Mouse (Mus musculus) lung, postnatal 0 days (tissue): ENCODE results near the gene Prcc. TPM values are rescaled to one million over a fixed set of nuclear protein-coding genes. Genes with fewer than 3 reads are reported as not detected.

Source experiments
- ATAC-seq: fragments of 200-750 bp; cut with Nextera tagmentation; 2 replicates; pipeline ENCODE4 v1.8.0; 2017; ENCODE audit warnings: moderate library complexity
- DNase-seq: peaks from one replicate; pipeline ENCODE4 v3.0.0-alpha.2; 2016; ENCODE audit warnings: low spot score
- H3K27ac ChIP-seq: fragments of 300-500 bp; sonication (generic); 2 replicates; pipeline ENCODE4 v1.5.1; 2014; ENCODE audit warnings: antibody characterized with exemption, mild to moderate bottlenecking, low read length, mixed read lengths
- H3K27me3 ChIP-seq: fragments of 300-500 bp; sonication (generic); replicated peaks from 2 replicates; pipeline ENCODE4 v1.6.1; 2014; ENCODE audit warnings: low read length, mixed read lengths; ENCODE audit not compliant: insufficient read depth
- H3K36me3 ChIP-seq: fragments of 300-500 bp; sonication (generic); 2 replicates; pipeline ENCODE4 v1.6.1; 2014; ENCODE audit warnings: low read length, mixed read lengths; ENCODE audit not compliant: insufficient read depth
- H3K4me1 ChIP-seq: fragments of 300-500 bp; sonication (generic); 2 replicates; pipeline ENCODE4 v1.6.1; 2014; ENCODE audit warnings: antibody characterized with exemption, low read depth, low read length, mixed read lengths; ENCODE audit not compliant: insufficient read depth
- H3K4me2 ChIP-seq: fragments of 300-500 bp; sonication (generic); replicated peaks from 2 replicates; pipeline ENCODE4 v1.6.1; 2014; ENCODE audit warnings: low read depth, mild to moderate bottlenecking, low read length, moderate library complexity, mixed read lengths
- H3K4me3 ChIP-seq: fragments of 300-500 bp; sonication (generic); 2 replicates; pipeline ENCODE4 v1.5.1; 2014; ENCODE audit warnings: low read depth, low read length
- H3K9ac ChIP-seq: fragments of 300-500 bp; sonication (generic); replicated peaks from 2 replicates; pipeline ENCODE4 v1.6.1; 2014; ENCODE audit warnings: low read depth, mild to moderate bottlenecking
- H3K9me3 ChIP-seq: fragments of 300-500 bp; sonication (generic); 2 replicates; pipeline ENCODE4 v1.6.1; 2016; ENCODE audit warnings: low read length, mixed read lengths
- CTCF ChIP-seq: IDR thresholded peaks from 2 replicates; pipeline ENCODE4 v1.5.1; 2016; ENCODE audit warnings: antibody characterized with exemption, mild to moderate bottlenecking
- EP300 ChIP-seq: IDR thresholded peaks from 2 replicates; pipeline ENCODE4 v1.6.1; 2016; ENCODE audit warnings: antibody characterized with exemption, mild to moderate bottlenecking, control low read depth
- WGBS: fragments of 180-500 bp; shearing (Covaris S2); extraction: QIAGEN DNeasy Blood & Tissue Kit; methylation state at CpG from one replicate; pipeline ENCODE4 v1.1.7; 2014; 5-methylcytosine and 5-hydroxymethylcytosine counted together
- polyA plus RNA-seq: library from polyadenylated mRNA; unstranded; fragments of >200 nt; fragmentation: Nextera tagmentation; extraction: Ambion mirVana; gene quantifications from 2 replicates; pipeline ENCODE4 v1.2.1, GENCODE M21; 2015

The Prcc gene
- polyA plus RNA-seq, 1 experiment from 2014 or later: 9.8 TPM

- Histone ChIP-seq H3K27me3 (no peaks in the 10 kb centered on the region), H3K4me1 (peaks cover 16% of the 10 kb centered on the region; the same call in 1 of the 2 replicates), H3K27ac (no peak overlapping the region), H3K36me3 (peaks cover 16% of the 10 kb centered on the region), H3K4me2 (no peak overlapping the region), H3K9me3 (no peaks in the 10 kb centered on the region), H3K9ac (no peak overlapping the region), H3K4me3 (no peak overlapping the region)
- ATAC-seq (no peak), DNase-seq (no peak)
- no peak for TF ChIP-seq CTCF
- no peak for TF ChIP-seq EP300
- 94% methylated on average over 10 of the region's 10 CpGs for WGBS
These were observed 28.5 kb upstream of the Prcc start for GRCm38 (mm10) chr3:87913891-87914290.

GRCm38 (mm10) chr3:87913491-87913890, 28.1 kb upstream of the Prcc start:
- no peaks in the 10 kb centered on the region for H3K27me3 ChIP-seq
- WGBS: 83% methylated on average over 6 of the region's 7 CpGs
- DNase-seq (no peak), ATAC-seq (no peak)
- no peak overlapping the region for H3K27ac ChIP-seq
- no peak overlapping the region for H3K4me3 ChIP-seq
- H3K4me2 ChIP-seq: no peak overlapping the region
- H3K36me3 ChIP-seq: peaks cover 16% of the 10 kb centered on the region
- no peak for TF ChIP-seq CTCF
- TF ChIP-seq EP300: no peak
- no peak overlapping the region for H3K9ac ChIP-seq
- H3K9me3 ChIP-seq: no peaks in the 10 kb centered on the region
- H3K4me1 ChIP-seq: peaks cover 19% of the 10 kb centered on the region; the same call in 1 of the 2 replicates

- WGBS: 11% methylated on average over 12 of the region's 12 CpGs
- peaks cover 28% of the 10 kb centered on the region for H3K4me1 ChIP-seq
- peak overlapping the region; percentile 97 for H3K27ac ChIP-seq
- no peaks in the 10 kb centered on the region for H3K27me3 ChIP-seq
- peaks cover 5% of the 10 kb centered on the region for H3K36me3 ChIP-seq
- DNase-seq (peak; percentile 95), ATAC-seq (peak; percentile 61)
- no peak for TF ChIP-seq CTCF
- TF ChIP-seq EP300: peak; percentile 83
- H3K4me2 ChIP-seq: peak overlapping the region; percentile 53
- H3K9ac ChIP-seq: no peak overlapping the region; the same call in 1 of the 2 replicates
- H3K9me3 ChIP-seq: no peaks in the 10 kb centered on the region
- peak overlapping the region; percentile 33 for H3K4me3 ChIP-seq
These were observed 25.2 kb upstream of the Prcc start for GRCm38 (mm10) chr3:87910573-87911141.

- H3K27ac ChIP-seq: peak overlapping the region; percentile 97
- peaks cover 28% of the 10 kb centered on the region for H3K4me1 ChIP-seq
- peak; percentile 73 for DNase-seq
- peaks cover 5% of the 10 kb centered on the region; the same call in 1 of the 2 replicates for H3K36me3 ChIP-seq
- ATAC-seq: no peak
- 10% methylated on average over 4 of the region's 4 CpGs for WGBS
- peak overlapping the region; percentile 33; the same call in 1 of the 2 replicates for H3K4me3 ChIP-seq
- peak overlapping the region; percentile 53 for H3K4me2 ChIP-seq
- TF ChIP-seq CTCF: no peak
- no peak for TF ChIP-seq EP300
- H3K27me3 ChIP-seq: no peaks in the 10 kb centered on the region
- H3K9ac ChIP-seq: peak overlapping the region; percentile 23; the same call in 1 of the 2 replicates
- no peaks in the 10 kb centered on the region for H3K9me3 ChIP-seq
These were observed 24.5 kb upstream of the Prcc start for GRCm38 (mm10) chr3:87909874-87910273.

- 85% methylated on average over 2 of the region's 2 CpGs for WGBS
- no peaks in the 10 kb centered on the region for H3K27me3 ChIP-seq
- H3K36me3 ChIP-seq: peaks cover 5% of the 10 kb centered on the region; the same call in 1 of the 2 replicates
- no peaks in the 10 kb centered on the region for H3K9me3 ChIP-seq
- TF ChIP-seq EP300 (no peak), CTCF (no peak)
- peak overlapping the region; percentile 97 for H3K27ac ChIP-seq
- ATAC-seq: no peak
- no peak overlapping the region for H3K9ac ChIP-seq
- DNase-seq: peak; percentile 36
- no peak overlapping the region for H3K4me3 ChIP-seq
- peaks cover 28% of the 10 kb centered on the region for H3K4me1 ChIP-seq
- H3K4me2 ChIP-seq: peak overlapping the region; percentile 53
These were observed 24.0 kb upstream of the Prcc start for GRCm38 (mm10) chr3:87909381-87909780.

- no peaks in the 10 kb centered on the region for H3K36me3 ChIP-seq
- H3K9ac ChIP-seq: peak overlapping the region; percentile 96
- DNase-seq: peak; percentile 29
- H3K4me3 ChIP-seq: peak overlapping the region; percentile 99
- no peaks in the 10 kb centered on the region for H3K9me3 ChIP-seq
- TF ChIP-seq EP300 (no peak), CTCF (no peak)
- peak overlapping the region; percentile 61 for H3K4me2 ChIP-seq
- H3K27ac ChIP-seq: peak overlapping the region; percentile 97
- H3K4me1 ChIP-seq: peaks cover 28% of the 10 kb centered on the region
- ATAC-seq: no peak
- WGBS: 0% methylated on average over 1 of the region's 1 CpGs
- H3K27me3 ChIP-seq: no peaks in the 10 kb centered on the region
These were observed 22.5 kb upstream of the Prcc start for GRCm38 (mm10) chr3:87907906-87908305.
